Mouse (Mus musculus) hindbrain, embryonic 11.5 days (tissue): Measurements from ENCODE around the gene Prr23a1. TPM values are rescaled to one million over a fixed set of nuclear protein-coding genes. Genes with fewer than 3 reads are reported as not detected.
"Not testable (repeated sequence)": the region's sequence is repeated elsewhere in the genome, so short reads cannot be mapped to it uniquely, and the experiment has no call there.

Source experiments
- ATAC-seq: fragments of 200-750 bp; cut with Nextera tagmentation; 2 replicates; pipeline ENCODE4 v1.8.0; 2017; ENCODE audit warnings: mild to moderate bottlenecking, moderate TSS enrichment, moderate library complexity; ENCODE audit not compliant: low FRiP score
- DNase-seq: peaks from one replicate; pipeline ENCODE4 v3.0.0-alpha.2; 2015; ENCODE audit warnings: low spot score
- H3K27ac ChIP-seq: fragments of 300-500 bp; sonication (generic); 2 replicates; pipeline ENCODE4 v1.5.1; 2014; ENCODE audit warnings: mild to moderate bottlenecking, low read depth, low read length
- H3K27me3 ChIP-seq: fragments of 300-500 bp; sonication (generic); 2 replicates; pipeline ENCODE4 v1.6.1; 2014; ENCODE audit warnings: mild to moderate bottlenecking, low read length, moderate library complexity, mixed read lengths; ENCODE audit not compliant: control insufficient read depth, insufficient read depth
- H3K36me3 ChIP-seq: fragments of 300-500 bp; sonication (generic); 2 replicates; pipeline ENCODE4 v1.6.1; 2014; ENCODE audit warnings: mild to moderate bottlenecking, low read length, moderate library complexity, mixed read lengths; ENCODE audit not compliant: control insufficient read depth, insufficient read depth
- H3K4me1 ChIP-seq: fragments of 300-500 bp; sonication (generic); replicated peaks from 2 replicates; pipeline ENCODE4 v1.6.1; 2014; ENCODE audit warnings: low read length, mixed read lengths; ENCODE audit not compliant: control insufficient read depth, insufficient read depth
- H3K4me2 ChIP-seq: fragments of 300-500 bp; sonication (generic); replicated peaks from 2 replicates; pipeline ENCODE4 v1.6.1; 2014; ENCODE audit warnings: mild to moderate bottlenecking, low read depth, low read length
- H3K4me3 ChIP-seq: fragments of 300-500 bp; sonication (generic); 2 replicates; pipeline ENCODE4 v1.5.1; 2014; ENCODE audit warnings: low read depth, low read length
- H3K9ac ChIP-seq: fragments of 300-500 bp; sonication (generic); 2 replicates; pipeline ENCODE4 v1.6.1; 2014; ENCODE audit warnings: low read depth, low read length
- H3K9me3 ChIP-seq: fragments of 300-500 bp; sonication (generic); 2 replicates; pipeline ENCODE4 v1.6.1; 2016; ENCODE audit warnings: low read length; ENCODE audit not compliant: control insufficient read depth
- whole genome bisulfite sequencing: fragments of 180-500 bp; shearing (Covaris S2); extraction: QIAGEN DNeasy Blood & Tissue Kit; methylation state at CpG from one replicate; pipeline ENCODE4 v1.1.7; 2014; 5-methylcytosine and 5-hydroxymethylcytosine counted together
- polyA plus RNA-seq: library from polyadenylated mRNA; unstranded; fragments of >200 nt; fragmentation: Nextera tagmentation; extraction: Ambion mirVana; gene quantifications from 2 replicates; pipeline ENCODE4 v1.2.1, GENCODE M21; 2014

Gene Prr23a1
- polyA plus RNA-seq = not detected in 2 replicates

DNA sequence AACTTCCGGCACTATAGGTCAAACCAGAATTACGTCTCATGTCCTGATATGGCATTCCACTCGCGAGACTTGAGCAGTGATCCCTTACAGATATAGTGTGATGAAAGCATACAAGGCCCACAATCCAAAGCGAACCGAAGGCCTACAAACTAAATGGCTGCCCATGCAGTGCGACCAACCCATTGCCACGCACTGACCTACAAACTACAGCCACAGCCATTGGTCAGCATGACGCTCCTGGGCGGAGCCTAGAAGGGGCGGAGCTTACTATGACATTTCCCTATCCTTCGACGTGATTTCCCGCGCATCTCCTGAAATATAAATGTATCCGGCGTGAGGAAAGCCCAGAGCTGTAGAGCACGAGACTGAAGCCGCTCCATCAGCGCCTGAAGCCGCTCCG lies at the start of gene Prr23a1:
Prr23a1 (plus strand) TSS at position 387 of the 400 bp plus-strand sequence.
- Histone ChIP-seq H3K27ac (no peak within 1 kb of the TSS), H3K9ac (no peak within 1 kb of the TSS), H3K27me3 (no peaks in the 10 kb centered on the region), H3K9me3 (no peaks in the 10 kb centered on the region), H3K36me3 (no peaks in the 10 kb centered on the region), H3K4me2 (0 out of 2 replicates have a peak within 1 kb of the TSS, but pooled peaks have one; percentile 5), H3K4me1 (no peaks in the 10 kb centered on the region), H3K4me3 (no peak within 1 kb of the TSS)
- ATAC-seq = no peak
- WGBS = 57% methylated on average over 22 of the region's 22 CpGs
- peak; percentile 3 for DNase-seq

- Histone ChIP-seq H3K4me1 (no peaks in the 10 kb centered on the region), H3K4me3 (no peak overlapping the region), H3K36me3 (no peaks in the 10 kb centered on the region), H3K4me2 (no peak overlapping the region), H3K9me3 (no peaks in the 10 kb centered on the region), H3K27me3 (no peaks in the 10 kb centered on the region), H3K9ac (no peak overlapping the region), H3K27ac (no peak overlapping the region)
- ATAC-seq (no peak), DNase-seq (no peak)
- 84% methylated on average over 1 of the region's 1 CpGs for WGBS
Measured at GRCm38 (mm10) chr9:98799021-98799420, 43.3 kb upstream of the Prr23a1 start.

DNA sequence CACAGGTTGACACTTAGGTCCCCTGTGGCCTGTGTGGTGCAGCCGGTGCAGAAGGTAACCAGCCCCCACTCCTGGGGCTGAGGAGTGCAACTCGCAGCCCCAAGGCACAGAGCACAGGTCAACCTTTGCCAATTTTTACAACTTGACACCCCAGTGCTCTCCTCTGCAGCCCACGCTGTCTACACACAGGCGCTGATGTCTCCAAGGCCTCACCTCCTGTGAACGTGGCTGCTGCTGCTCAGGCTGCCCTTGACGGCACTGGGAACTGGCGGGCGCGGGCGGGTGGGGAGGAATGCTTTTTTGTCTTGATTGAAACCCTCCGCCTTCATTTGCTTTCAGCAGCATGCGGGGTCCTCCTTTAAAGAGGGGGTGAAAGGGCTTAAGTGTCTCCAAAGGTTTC lies 38.3 kb upstream of the Prr23a1 start:
- Histone ChIP-seq H3K27me3 (no peaks in the 10 kb centered on the region), H3K9ac (no peak overlapping the region), H3K4me2 (no peak overlapping the region), H3K9me3 (no peaks in the 10 kb centered on the region), H3K36me3 (no peaks in the 10 kb centered on the region), H3K4me3 (no peak overlapping the region), H3K4me1 (no peaks in the 10 kb centered on the region), H3K27ac (no peak overlapping the region)
- no peak for DNase-seq
- 55% methylated on average over 12 of the region's 12 CpGs for WGBS
- no peak for ATAC-seq

DNA sequence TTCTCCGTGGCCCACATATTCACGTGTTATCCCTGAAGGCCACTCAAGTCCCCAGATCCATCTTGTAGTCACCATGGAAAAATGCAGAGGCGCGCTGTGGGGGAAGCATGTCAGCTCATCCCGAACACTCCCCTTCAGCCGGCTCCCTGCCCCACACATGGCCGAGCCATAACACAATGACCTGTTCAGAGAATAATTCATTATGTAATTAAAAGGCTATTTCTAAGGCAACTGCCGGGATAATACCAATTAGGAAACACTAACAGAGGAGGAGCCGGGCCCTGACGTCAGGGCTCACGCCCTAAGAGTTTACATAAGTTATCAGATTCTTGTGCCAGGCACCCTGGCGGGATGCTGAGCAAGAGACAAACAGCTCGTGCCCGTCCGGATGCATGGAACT lies 36.8 kb upstream of the Prr23a1 start:
- Histone ChIP-seq H3K4me3 (no peak overlapping the region), H3K27me3 (no peaks in the 10 kb centered on the region), H3K4me1 (no peaks in the 10 kb centered on the region), H3K36me3 (no peaks in the 10 kb centered on the region), H3K9me3 (no peaks in the 10 kb centered on the region), H3K4me2 (no peak overlapping the region), H3K27ac (no peak overlapping the region), H3K9ac (no peak overlapping the region)
- no peak for ATAC-seq
- 82% methylated on average over 15 of the region's 15 CpGs for WGBS
- no peak for DNase-seq

DNA sequence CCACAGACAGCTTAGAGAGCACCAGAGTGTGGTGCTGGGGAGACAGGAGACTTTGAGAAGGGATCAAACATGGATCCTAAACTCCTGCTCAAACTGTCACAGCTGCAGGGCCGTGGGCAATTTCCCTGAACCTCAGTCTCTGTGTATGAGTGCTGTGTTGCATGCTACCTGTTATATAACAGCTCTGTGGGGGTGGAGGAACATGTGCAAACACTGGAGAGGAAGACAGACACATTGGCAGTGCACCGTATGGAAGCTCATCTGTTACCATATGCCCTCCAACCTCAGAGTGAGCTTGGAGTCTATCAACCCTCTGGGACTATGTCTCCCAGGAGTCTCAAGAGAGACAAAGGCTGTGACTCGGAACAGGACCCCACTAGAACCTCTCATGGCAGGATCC lies 36.4 kb upstream of the Prr23a1 start:
- 83% methylated on average over 3 of the region's 3 CpGs for WGBS
- no peak overlapping the region for H3K9ac ChIP-seq
- no peak overlapping the region for H3K4me3 ChIP-seq
- DNase-seq (no peak), ATAC-seq (no peak)
- no peak overlapping the region for H3K4me2 ChIP-seq
- no peaks in the 10 kb centered on the region for H3K9me3 ChIP-seq
- no peaks in the 10 kb centered on the region for H3K27me3 ChIP-seq
- no peaks in the 10 kb centered on the region for H3K4me1 ChIP-seq
- H3K27ac ChIP-seq = no peak overlapping the region
- H3K36me3 ChIP-seq = no peaks in the 10 kb centered on the region

GRCm38 (mm10) chr9:98807631-98808030 lies 34.7 kb upstream of the Prr23a1 start:
- no peak overlapping the region for H3K4me3 ChIP-seq
- no peak for DNase-seq
- H3K27ac ChIP-seq = no peak overlapping the region
- no peak overlapping the region for H3K4me2 ChIP-seq
- no peaks in the 10 kb centered on the region for H3K4me1 ChIP-seq
- H3K9me3 ChIP-seq = no peaks in the 10 kb centered on the region
- H3K27me3 ChIP-seq = no peaks in the 10 kb centered on the region
- H3K9ac ChIP-seq = no peak overlapping the region
- WGBS = 86% methylated on average over 8 of the region's 8 CpGs
- H3K36me3 ChIP-seq = no peaks in the 10 kb centered on the region
- no peak for ATAC-seq

DNA sequence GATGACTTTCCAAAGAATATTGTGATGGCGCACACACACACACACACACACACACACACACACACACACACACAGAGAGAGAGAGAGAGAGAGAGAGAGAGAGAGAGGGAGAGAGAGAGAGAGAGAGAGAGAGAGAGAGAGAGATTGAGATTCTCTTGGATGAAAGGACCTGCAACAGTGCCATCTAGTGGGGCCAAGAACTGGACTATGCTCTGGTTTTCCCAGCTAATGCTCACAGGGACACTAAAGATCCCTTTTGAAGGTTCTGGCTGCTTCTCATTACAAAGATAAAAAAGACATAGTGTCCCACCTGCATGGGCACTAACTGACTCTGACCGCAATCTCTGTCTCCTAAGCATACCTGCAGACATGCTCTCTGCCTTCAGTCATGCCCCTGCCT lies 32.8 kb upstream of the Prr23a1 start:
- H3K36me3 ChIP-seq, H3K27me3 ChIP-seq, ATAC-seq, H3K4me3 ChIP-seq, H3K9me3 ChIP-seq, H3K4me1 ChIP-seq, H3K4me2 ChIP-seq, H3K9ac ChIP-seq, H3K27ac ChIP-seq: not testable (repeated sequence)
- WGBS = 83% methylated on average over 2 of the region's 2 CpGs
- peak; percentile 65 for DNase-seq

DNA sequence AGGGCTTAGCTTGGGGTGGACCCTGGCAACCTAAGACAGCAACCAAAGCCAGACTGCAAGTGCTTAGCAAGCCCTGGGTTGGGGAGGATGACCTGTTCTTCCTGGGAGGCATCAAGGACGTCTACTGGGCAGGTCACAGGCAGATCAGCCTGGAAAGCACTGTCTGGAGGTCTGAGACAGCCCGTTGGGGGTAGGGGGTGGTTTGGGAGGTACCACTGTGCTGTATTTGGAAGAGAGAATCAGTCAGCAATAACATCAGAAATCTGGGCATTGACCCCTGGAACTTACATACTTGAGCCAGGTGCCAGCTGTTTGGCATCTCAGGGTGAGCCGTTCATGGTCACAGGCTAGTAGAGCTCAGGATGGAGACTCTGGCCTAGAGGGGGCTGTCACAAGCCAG lies 26.2 kb upstream of the Prr23a1 start:
- H3K4me3 ChIP-seq = no peak overlapping the region
- H3K9ac ChIP-seq = no peak overlapping the region
- no peaks in the 10 kb centered on the region for H3K4me1 ChIP-seq
- H3K27ac ChIP-seq = no peak overlapping the region
- no peaks in the 10 kb centered on the region for H3K9me3 ChIP-seq
- DNase-seq (no peak), ATAC-seq (no peak)
- H3K36me3 ChIP-seq = no peaks in the 10 kb centered on the region
- no peaks in the 10 kb centered on the region for H3K27me3 ChIP-seq
- 81% methylated on average over 3 of the region's 3 CpGs for WGBS
- H3K4me2 ChIP-seq = no peak overlapping the region

DNA sequence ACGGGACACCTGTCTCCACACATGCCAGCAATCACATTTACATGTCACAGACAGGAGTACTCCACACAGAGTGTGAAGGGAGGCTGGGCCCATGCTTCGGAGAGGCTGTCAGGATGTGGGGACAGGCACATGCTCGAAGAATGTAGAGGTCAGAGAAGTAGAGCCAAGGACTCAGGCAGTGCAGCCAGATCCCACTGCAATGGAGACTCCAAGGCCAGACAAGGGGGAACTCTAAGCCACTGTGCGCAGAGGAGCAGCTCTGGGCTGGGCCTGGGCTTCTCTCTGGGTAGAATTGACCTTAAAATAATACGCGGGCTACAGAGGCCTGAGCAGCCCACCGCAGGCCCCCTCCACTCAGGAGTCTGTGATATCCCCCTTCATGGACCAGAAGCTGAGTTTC lies 24.7 kb upstream of the Prr23a1 start:
- no peaks in the 10 kb centered on the region for H3K4me1 ChIP-seq
- no peak overlapping the region for H3K9ac ChIP-seq
- no peak overlapping the region for H3K27ac ChIP-seq
- H3K36me3 ChIP-seq = no peaks in the 10 kb centered on the region
- ATAC-seq (no peak), DNase-seq (no peak)
- no peak overlapping the region for H3K4me3 ChIP-seq
- H3K9me3 ChIP-seq = no peaks in the 10 kb centered on the region
- WGBS = 78% methylated on average over 7 of the region's 7 CpGs
- no peak overlapping the region for H3K4me2 ChIP-seq
- H3K27me3 ChIP-seq = no peaks in the 10 kb centered on the region
